Mouse (Mus musculus): ENCODE data around the gene Gm27029. TPM values are rescaled to one million over a fixed set of nuclear protein-coding genes. Genes with fewer than 3 reads are reported as not detected.

Gene Gm27029
- polyA plus RNA-seq, 1 experiment = 1.8 TPM

DNA sequence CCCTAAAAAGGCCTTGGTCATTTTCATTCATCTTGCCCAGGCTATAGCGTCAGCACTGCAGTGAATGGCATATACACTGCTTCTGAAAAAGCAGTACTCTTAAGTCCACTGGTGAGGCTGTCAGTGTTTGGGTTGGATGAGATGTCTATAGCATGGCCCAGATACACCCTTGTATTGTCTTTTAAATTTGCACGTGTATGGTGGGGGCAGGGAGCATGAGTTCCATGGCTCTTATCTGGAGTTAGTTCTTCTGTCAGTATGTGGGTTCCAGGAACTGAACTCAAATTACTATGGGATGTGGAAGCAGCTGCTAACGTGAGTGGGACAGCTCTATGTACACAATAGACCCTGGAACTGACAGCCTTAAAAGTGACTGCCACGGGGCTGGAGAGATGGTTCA is 11.2 kb upstream of the Gm27029 start:
- TF ChIP-seq GATA1 (IDR thresholded peaks at IDR 0.05; ENCODE audit: low read length) = no peak

DNA sequence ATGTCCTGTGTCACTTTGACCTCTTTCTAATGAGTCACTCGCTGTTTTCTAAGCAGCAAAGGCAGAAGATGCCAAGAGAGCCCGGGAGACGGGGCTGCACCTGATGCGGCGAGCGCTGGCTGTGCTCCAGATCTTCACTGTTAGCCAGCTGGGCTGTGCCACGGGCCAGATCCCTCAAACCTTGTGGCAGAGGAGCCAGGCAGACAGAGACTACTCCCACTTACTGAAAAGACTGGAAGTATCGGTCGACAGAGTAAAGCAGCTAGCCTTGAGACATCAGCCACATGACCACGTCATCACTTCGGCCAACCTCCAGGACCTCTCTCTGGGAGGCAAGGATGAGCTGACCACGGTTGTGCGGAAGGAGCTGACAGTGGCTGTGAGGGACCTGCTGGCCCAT is 8.8 kb upstream of the Gm27029 start:
- no peak for TF ChIP-seq GATA1 (IDR thresholded peaks at IDR 0.05; ENCODE audit: low read length)

DNA sequence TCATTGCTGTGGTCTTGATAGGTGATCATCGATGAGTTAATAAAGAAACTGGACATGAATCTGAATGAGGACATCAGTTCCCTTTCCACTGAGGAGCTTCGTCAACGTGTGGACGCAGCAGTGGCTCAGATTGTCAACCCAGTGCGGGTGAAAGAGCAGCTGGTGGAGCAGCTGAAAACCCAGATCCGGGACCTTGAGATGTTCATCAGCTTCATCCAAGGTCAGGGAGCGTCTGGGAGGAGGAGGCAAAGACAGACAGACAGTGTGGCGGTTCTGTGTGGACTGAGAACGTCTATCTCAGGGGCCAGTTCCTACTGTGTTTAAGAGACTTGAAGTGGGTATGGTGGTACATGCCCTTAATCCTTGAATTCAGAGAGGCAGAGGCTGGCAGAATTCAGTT is 6.7 kb upstream of the Gm27029 start:
- no peak for TF ChIP-seq GATA1 (IDR thresholded peaks at IDR 0.05; ENCODE audit: low read length)

DNA sequence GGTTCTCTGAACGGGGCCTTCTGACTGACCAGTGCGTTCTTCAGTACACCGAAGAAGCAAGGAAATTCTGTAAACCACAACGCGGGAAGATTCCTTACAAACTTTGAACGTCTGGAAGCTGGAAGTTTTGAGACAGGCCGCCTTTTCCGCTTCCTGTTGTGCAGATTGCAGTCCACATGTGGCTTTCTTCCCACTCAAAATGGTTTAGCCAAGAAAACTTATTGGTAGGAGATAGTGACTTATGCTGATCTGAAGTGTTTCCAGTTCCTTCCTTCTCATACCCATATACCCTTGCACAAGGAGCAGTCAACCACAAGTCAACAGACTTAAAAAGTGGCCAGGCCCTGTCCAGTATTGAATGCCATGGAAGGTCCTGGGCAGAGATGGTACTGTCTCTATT is 1.6 kb upstream of the Gm27029 start:
- no peak for TF ChIP-seq GATA1 (IDR thresholded peaks at IDR 0.05; ENCODE audit: low read length)

DNA sequence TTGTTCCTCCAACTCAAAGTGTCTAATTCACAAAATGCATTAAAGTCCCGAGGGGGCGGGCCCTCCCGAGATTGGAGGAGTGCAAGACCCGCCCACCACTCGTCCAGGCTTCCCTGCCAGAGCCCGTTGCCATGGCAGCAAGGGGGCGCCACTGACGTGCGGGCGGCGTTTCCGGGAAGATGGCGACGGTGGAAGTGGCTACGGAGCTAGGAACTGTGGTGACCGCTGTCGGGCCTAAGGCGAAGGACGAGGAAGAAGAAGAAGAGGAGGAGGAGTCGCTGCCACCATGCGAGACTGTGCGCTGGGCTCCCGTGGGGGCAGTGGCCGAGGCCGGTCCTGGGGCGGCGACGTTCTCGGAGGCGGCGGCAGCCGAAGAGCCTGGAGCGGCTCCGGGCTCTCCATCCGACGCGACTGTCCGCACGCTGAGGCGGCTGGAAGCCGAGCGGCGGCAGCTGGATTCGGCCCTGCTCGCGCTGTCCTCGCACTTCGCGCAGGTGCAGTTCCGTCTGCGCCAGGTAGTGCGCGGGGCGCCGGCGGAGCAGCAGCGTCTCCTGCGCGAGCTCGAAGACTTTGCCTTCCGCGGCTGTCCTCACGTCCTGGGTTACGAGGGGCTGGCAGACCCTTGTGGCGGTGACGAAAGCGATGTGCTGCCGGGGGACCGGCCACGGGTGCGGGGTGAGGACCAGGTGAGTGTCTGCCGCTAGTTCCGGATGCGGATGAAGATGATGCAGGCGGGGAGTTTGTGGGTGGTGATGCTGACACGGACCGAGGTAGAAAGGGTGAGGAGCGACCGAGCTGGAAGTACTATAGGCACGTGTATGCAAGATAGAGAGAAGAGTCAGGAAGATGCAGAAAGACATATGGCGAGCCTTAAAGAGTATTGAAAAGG is 573 bp upstream of the Gm27029 start, which contains the start of the genes Rundc1 and Ptges3l:
Gene Rundc1 (plus strand): TSS at position 161 of the 889 bp plus-strand sequence.
Gene Ptges3l (minus strand): TSS at position 409 of the 889 bp plus-strand sequence.
- TF ChIP-seq GATA1 (IDR thresholded peaks at IDR 0.05; ENCODE audit: low read length) = no peak

DNA sequence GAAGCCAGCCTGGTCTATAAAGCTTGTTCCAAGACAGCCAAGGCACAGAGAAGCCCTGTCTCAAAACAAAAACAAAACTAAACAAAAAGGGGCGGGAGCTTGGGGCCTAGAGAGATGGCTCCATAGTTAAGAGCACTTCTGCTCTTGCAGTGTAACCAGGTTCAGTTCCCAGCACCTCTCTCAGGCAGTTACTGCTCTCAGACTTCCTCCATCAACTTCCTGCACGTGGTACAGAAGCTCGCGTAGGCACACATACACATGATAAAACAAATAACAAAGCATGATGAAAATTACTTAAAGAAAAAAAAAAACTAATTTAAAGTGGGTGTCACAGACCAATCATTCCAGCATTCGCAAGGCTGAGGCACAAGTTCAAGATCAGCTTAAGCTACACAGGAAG is 4.4 kb downstream of the Gm27029 start:
- no peak for TF ChIP-seq GATA1 (IDR thresholded peaks at IDR 0.05; ENCODE audit: low read length)

DNA sequence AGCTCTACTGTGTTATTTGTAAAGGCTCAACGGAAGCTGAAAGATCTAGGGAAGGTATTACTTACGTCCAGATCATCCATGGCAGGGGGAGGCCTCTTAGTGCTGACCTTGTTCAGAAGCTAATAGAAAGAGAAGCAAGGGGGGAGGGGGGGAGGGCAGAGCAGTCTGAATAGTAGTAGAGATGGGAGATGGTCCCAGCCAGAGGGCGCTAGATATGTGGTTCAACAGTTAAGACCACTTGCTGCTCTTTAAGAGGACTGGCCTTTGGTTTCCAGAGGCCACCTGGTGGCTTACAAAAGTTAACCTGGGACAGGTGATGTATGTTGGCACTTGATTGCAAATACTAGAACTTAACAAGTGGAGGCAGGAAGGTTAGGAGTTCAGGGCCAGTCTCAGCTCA is 5.0 kb downstream of the Gm27029 start:
- no peak for TF ChIP-seq GATA1 (IDR thresholded peaks at IDR 0.05; ENCODE audit: low read length)

DNA sequence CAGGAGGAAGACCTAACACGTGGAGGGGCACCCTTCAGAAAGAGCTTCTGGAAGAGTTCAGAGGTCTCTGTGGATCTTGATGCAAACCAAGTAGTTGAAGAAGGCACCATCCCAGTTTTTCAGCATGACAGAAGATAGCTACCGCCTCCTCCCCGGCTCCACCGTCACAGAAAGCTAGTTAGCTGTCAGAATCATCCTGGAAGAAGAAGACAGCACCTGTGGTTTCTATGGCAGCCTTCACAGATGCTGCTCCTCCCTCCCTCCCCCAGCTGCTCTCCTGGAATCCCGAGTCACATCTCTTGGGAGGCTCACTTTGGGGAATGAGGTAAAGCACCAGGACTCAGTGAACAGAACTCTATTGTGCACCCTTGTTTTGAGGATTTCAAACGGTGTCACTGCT is 5.6 kb downstream of the Gm27029 start:
- no peak for TF ChIP-seq GATA1 (IDR thresholded peaks at IDR 0.05; ENCODE audit: low read length)

DNA sequence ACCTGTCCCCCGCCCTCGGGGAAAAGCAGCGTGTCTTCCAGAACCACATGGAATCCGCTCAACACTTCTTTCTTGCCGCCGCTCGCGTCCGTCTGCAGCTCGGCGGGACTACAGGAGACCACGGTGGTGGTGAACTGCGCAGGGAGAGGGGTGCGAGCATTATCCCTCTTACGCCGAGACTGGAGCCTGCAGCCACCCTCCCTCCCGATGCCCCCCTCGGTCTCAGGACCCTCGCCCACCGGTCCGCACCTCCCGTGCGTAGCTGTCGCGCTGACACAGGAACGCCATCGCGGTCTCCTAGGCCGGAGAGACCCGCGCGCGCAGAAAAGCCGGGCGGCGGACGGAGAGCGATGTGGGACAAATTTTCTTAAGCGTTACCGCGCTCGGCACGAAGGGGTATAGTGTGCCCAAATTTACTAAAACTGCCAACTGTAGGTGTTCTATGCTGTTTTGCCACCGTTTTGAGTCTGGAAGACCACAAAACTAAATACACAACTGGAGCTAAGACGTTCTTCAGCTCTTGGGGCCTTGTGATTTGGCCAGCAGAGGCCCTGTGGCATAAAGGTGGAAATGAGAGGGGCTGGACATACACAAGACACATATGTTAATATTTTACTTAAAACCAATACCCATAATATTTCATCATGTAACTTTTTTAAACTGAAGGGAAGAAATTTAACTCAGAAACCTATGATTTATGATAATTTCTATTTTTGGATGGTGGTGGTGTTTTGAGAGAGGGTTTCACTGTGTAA is 7.3 kb downstream of the Gm27029 start, which contains the start of gene Aarsd1:
Gene Aarsd1 (minus strand): TSS at position 515 of the 755 bp plus-strand sequence.
- no peak for TF ChIP-seq GATA1 (IDR thresholded peaks at IDR 0.05; ENCODE audit: low read length)

DNA sequence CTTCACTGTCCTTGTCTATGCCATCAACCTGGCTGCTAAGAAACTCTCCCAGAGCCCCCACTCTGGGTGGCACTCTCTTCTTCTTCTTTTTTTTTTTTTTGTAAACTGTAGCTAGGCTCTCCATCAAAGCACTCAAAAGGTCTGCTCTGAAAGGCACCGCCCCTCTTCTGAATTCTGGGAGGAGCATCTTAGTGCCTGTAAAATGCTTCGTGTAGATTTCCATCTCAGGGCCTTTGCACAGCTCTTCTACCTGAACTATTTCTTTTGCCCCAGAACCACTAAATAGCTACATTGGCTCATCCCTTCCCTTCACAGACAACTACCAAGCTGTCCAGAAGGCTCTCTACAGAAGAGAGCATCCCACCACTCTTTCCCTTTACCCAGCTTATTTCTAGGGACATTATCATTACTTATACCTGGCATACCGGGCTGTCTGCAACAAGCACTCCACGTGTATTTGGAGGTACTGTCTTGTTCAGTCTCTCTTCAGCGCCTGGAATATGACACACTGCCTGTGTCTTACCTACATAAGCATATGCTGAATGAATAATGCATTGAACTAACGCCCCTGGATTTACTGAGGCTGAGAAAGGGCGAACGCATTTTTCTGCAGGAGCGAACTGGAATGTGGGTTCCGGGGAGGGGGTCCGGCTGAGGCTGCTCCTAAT is 8.0 kb downstream of the Gm27029 start:
- TF ChIP-seq GATA1 (IDR thresholded peaks at IDR 0.05; ENCODE audit: low read length) = no peak

DNA sequence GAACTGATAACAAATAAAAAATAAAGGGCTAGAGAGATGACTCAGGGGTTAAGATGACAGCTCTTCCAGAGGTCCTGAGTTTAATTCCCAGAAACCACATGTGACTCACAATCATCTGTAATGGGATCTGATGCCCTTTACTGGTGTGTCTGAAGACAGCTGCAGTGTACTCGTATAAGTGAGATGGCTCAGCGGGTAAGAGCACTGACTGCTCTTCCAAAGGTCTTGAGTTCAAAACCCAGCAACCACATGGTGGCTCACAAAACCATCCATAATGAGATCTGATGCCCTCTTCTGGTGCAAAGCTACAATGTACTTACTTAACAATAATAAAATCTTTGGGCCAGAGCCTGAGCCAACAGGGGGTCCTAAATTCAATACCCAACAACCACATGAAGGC is 9.3 kb downstream of the Gm27029 start:
- TF ChIP-seq GATA1 (IDR thresholded peaks at IDR 0.05; ENCODE audit: low read length) = no peak

DNA sequence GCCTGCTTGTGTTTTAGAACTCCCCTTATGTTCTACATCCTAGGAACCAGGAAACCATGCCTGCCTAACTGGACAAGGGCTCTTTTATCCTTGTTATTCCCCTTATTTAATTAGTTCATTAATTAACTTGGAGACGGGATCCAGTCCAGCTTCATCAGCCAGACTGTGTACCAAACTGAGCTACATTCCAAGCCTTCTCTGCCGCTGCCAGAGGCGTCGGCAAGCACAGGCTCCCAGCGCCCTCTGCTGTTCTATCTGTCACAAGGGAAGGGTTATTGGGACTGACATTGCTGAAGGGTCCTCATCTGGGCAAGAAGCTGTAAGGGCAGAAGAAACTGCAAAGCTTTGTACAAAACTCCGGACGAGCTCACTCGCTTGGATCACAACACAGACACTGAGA is 29.5 kb downstream of the Gm27029 start:
- TF ChIP-seq GATA1 (IDR thresholded peaks at IDR 0.05; ENCODE audit: low read length) = no peak

DNA sequence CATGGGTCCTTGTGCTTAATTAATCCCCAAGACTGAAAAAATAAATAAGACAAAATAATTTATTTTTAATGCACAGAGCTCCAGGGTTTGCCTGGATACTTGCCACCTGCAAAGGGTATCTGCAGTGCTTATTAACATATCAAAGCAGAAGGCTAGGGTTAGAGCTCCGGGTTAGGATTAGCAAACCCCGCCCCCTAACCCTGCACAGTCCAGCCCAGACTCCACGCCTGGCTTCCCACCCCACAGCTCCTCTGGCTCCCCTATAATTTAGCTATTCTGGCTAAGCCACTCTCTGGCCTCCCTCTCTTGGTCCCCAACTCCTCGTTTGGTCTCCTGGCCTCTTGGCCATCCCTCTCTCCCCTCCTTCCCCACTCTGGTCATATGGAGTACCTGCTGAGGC is 42.8 kb downstream of the Gm27029 start:
- no peak for TF ChIP-seq GATA1 (IDR thresholded peaks at IDR 0.05; ENCODE audit: low read length)

DNA sequence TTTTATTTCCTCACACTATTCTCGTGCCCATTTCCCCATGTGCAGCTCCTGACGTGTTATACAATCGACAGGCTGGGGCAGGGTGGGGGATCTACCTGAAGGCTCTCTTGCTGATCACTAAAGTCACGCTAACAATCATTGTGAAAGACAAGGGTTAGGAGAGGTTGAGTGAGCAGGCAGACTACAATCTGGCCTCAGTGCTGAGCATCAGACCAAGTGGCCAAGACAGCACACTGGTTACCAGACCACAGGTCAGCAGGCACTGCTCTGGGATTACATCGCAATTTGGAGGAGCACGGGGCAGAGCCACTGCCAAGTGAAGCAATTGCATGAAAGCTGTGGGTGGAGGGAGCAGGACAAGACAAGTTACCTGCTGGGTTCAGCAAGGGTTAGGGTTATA is 45.7 kb downstream of the Gm27029 start:
- TF ChIP-seq GATA1 (IDR thresholded peaks at IDR 0.05; ENCODE audit: low read length) = no peak

DNA sequence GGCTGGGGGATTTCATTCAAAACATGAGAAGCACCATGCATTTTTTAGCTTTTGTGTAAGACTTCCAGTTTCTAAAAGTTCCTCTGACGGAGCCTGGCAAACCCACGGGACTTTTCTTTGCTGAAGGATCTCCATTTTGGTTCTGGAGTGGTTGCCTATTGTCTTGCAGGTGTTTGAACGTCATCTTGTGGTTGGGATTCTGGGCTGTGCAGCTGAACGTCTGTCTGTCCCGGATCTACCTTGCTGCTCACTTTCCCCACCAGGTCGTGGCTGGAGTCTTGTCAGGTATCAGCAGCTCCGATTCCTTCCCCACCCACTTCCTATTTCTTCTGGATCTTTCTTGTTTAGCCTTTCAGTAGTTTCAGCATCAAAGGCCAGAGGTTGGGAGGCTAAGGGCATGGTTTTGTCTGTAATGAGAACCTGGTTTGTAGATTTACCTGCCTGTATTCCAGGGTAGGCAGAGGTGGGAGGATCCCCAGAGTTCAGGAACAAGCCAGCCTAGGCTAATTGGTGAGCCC is 50.1 kb downstream of the Gm27029 start:
- TF ChIP-seq GATA1 (IDR thresholded peaks at IDR 0.05; ENCODE audit: low read length) = no peak

DNA sequence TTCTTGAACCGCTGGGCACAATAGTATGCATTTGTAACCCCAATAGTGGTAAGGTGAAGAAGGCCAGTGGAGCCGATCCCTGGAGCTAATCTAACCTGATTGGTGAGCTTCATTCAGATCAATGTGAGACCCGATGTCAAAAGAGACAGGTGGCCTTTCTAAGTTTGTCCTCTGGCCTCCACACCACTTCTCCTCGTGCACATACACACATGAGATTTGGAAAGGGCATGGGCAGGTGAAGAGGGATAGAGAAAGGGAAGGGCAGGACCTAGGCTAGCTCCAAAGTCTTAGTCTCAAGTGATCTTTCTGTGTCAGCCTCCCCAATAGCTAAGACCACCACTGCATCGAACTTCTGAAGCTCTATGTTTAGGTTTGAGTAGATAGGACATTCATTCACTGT is 54.5 kb downstream of the Gm27029 start:
- TF ChIP-seq GATA1 (IDR thresholded peaks at IDR 0.05; ENCODE audit: low read length) = no peak
